Mouse (Mus musculus) heart, embryonic 11.5 days (tissue): ENCODE data around the gene Art1. TPM values are rescaled to one million over a fixed set of nuclear protein-coding genes. Genes with fewer than 3 reads are reported as not detected.
A peak's percentile ranks its signal among the peaks of the same experiment; 100 is the strongest.

ENCODE experiments used
- ATAC-seq: fragments of 200-750 bp; cut with Nextera tagmentation; replicated peaks from 2 replicates; pipeline ENCODE4 v1.8.0; 2017; ENCODE audit warnings: moderate library complexity; ENCODE audit not compliant: insufficient number of reproducible peaks, low FRiP score, low TSS enrichment
- H3K27ac ChIP-seq: fragments of 300-500 bp; sonication (generic); 2 replicates; pipeline ENCODE4 v1.5.1; 2014; ENCODE audit warnings: mild to moderate bottlenecking, low read depth, low read length
- H3K27me3 ChIP-seq: fragments of 300-500 bp; sonication (generic); 2 replicates; pipeline ENCODE4 v1.6.1; 2014; ENCODE audit warnings: mild to moderate bottlenecking, low read length, mixed read lengths; ENCODE audit not compliant: control insufficient read depth, insufficient read depth
- H3K36me3 ChIP-seq: fragments of 300-500 bp; sonication (generic); 2 replicates; pipeline ENCODE4 v1.6.1; 2014; ENCODE audit warnings: mild to moderate bottlenecking, low read length, moderate library complexity, mixed read lengths; ENCODE audit not compliant: control insufficient read depth, insufficient read depth
- H3K4me1 ChIP-seq: fragments of 300-500 bp; sonication (generic); 2 replicates; pipeline ENCODE4 v1.6.1; 2014; ENCODE audit warnings: low read length; ENCODE audit not compliant: control insufficient read depth, insufficient read depth
- H3K4me2 ChIP-seq: fragments of 300-500 bp; sonication (generic); 2 replicates; pipeline ENCODE4 v1.6.1; 2014; ENCODE audit warnings: mild to moderate bottlenecking, moderate library complexity
- H3K4me3 ChIP-seq: fragments of 300-500 bp; sonication (generic); 2 replicates; pipeline ENCODE4 v1.5.1; 2014; ENCODE audit warnings: low read depth, low read length
- H3K9ac ChIP-seq: fragments of 300-500 bp; sonication (generic); 2 replicates; pipeline ENCODE4 v1.6.1; 2014; ENCODE audit warnings: mild to moderate bottlenecking, low read depth, low read length, moderate library complexity
- H3K9me3 ChIP-seq: fragments of 300-500 bp; sonication (generic); replicated peaks from 2 replicates; pipeline ENCODE4 v1.6.1; 2016; ENCODE audit warnings: low read length; ENCODE audit not compliant: control insufficient read depth
- WGBS: fragments of 180-500 bp; shearing (Covaris S2); extraction: QIAGEN DNeasy Blood & Tissue Kit; methylation state at CpG from one replicate; pipeline ENCODE4 v1.1.7; 2014; ENCODE audit not compliant: insufficient replicate concordance; 5-methylcytosine and 5-hydroxymethylcytosine counted together
- polyA plus RNA-seq: library from polyadenylated mRNA; unstranded; fragments of >200 nt; fragmentation: Nextera tagmentation; extraction: Ambion mirVana; gene quantifications from 2 replicates; pipeline ENCODE4 v1.2.1, GENCODE M21; 2014

The Art1 gene
- 9.5 and 9.8 TPM in 2 replicates for polyA plus RNA-seq

DNA sequence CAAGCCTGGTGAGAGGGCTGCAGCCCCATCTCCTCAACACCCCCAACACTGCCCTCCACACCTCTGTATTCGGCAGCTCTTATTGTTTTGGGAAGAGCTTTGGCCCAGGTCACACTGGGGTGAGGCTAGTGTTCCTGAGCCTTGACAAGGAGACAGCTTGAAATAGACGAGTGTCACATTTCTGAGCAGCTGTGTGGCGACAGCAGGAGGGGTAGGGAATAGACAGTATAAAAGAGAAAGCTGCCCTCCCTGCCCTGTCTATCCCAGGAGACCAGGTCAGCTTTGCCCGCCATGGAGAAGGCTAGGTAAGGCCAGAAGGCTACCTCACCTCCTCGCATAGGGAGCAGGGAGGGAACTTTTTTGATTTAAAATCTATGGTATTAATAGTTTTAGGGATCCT, at the start of gene Art1:
Gene Art1 (plus strand): TSS at position 257 of the 400 bp plus-strand sequence.
- no peaks in the 10 kb centered on the region for H3K36me3 ChIP-seq
- H3K9me3 ChIP-seq: no peaks in the 10 kb centered on the region
- peak within 1 kb of the TSS; percentile 35; the same call in 1 of the 2 replicates for H3K4me3 ChIP-seq
- H3K27ac ChIP-seq: peak within 1 kb of the TSS; percentile 54; the same call in 1 of the 2 replicates
- peak within 1 kb of the TSS; percentile 74 for H3K4me2 ChIP-seq
- H3K9ac ChIP-seq: peak within 1 kb of the TSS; percentile 25; the same call in 1 of the 2 replicates
- H3K4me1 ChIP-seq: peaks cover 24% of the 10 kb centered on the region
- no peak for ATAC-seq
- no peaks in the 10 kb centered on the region for H3K27me3 ChIP-seq
- 47% methylated on average over 5 of the region's 5 CpGs for WGBS

DNA sequence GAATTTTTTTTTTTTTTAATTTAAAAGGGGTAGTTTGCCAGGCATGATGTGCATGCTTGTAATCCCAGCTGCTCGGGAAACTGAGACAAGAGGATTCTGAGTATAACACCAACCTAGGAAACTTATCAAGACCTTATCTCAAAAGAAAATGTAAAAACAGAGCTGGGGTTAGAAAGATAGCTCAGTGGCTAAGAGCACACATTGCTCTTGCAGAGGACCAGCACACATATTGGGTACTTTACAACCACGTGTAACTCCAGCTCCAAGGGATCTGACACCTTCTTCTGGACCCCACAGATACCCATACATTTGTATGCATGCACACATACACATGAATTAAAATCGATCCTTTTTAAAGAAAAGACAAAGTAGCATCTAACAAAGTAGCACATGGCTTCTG, 40.2 kb upstream of the Art1 start:
- Histone ChIP-seq H3K9ac (no peak overlapping the region), H3K9me3 (no peaks in the 10 kb centered on the region), H3K4me2 (no peak overlapping the region), H3K4me3 (no peak overlapping the region), H3K4me1 (peaks cover 11% of the 10 kb centered on the region), H3K27me3 (no peaks in the 10 kb centered on the region), H3K27ac (no peak overlapping the region), H3K36me3 (0 out of 2 replicates have a peak, but pooled peaks cover 2% of the 10 kb centered on the region)
- WGBS: 70% methylated on average over 3 of the region's 3 CpGs
- ATAC-seq: no peak

DNA sequence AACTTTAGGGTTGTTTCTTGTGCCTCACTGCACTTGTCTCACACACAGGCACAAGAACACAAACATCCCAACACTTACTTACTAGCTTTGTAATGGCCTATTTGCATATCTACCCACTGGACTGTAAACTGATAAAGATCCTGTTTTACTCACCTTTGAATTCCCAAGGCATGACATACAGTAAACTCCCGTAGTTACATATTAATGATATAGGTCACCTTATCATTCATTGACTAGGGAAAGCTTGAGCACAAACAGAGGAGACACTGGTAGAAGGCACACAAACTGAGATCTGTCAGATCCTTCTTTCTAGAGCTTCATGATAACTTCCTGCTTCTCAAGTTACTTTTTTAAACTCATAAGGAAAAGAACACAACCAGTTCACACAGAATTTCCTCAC, 39.3 kb upstream of the Art1 start:
- Histone ChIP-seq H3K27me3 (no peaks in the 10 kb centered on the region), H3K27ac (no peak overlapping the region), H3K9ac (no peak overlapping the region), H3K4me3 (no peak overlapping the region), H3K36me3 (0 out of 2 replicates have a peak, but pooled peaks cover 2% of the 10 kb centered on the region), H3K9me3 (no peaks in the 10 kb centered on the region), H3K4me2 (no peak overlapping the region), H3K4me1 (peaks cover 14% of the 10 kb centered on the region)
- 78% methylated on average over 1 of the region's 1 CpGs for WGBS
- no peak for ATAC-seq

DNA sequence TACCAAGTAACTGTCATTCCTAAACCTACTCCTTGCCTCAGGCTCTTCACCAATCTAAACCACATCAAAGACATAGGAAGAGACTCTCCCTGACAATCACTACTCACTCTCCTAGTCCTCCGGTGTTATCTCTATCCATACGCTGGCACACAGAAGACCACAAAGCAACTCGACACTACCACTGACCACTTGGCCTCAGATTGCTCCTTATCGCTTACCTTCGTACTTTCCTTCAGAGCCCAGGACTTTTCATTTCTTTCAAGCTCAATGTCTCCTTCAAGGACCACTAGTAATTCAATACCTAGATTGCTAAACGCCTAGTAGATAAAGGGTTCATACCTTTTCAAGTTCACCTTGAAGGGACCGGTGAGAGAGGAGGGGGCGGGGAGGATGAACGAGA, 37.7 kb upstream of the Art1 start:
- ATAC-seq: no peak
- no peaks in the 10 kb centered on the region for H3K9me3 ChIP-seq
- H3K4me1 ChIP-seq: peaks cover 14% of the 10 kb centered on the region
- WGBS: 51% methylated on average over 9 of the region's 9 CpGs
- no peak overlapping the region for H3K9ac ChIP-seq
- no peaks in the 10 kb centered on the region for H3K27me3 ChIP-seq
- peak overlapping the region; percentile 82 for H3K4me3 ChIP-seq
- 0 out of 2 replicates have a peak, but pooled peaks cover 2% of the 10 kb centered on the region for H3K36me3 ChIP-seq
- no peak overlapping the region for H3K27ac ChIP-seq
- H3K4me2 ChIP-seq: peak overlapping the region; percentile 87

DNA sequence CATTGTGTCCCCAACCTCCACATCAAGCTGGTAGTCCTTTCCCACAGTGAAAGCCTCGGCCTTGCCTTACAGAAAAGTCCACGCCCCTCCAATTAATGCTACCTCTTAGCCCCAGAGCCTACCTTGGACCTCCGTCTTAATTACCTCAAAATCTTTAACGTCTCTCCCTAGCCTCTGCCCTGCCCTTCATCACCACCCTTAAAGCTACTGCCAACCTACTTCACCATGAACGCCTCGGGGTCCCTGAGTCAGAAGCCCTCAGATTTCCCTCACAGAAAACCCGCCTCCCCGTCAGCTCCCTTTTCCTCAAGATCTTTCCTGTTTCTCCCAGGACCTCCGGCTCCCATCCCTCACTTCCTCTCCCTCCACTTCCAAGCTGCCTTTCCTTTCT, 36.9 kb upstream of the Art1 start:
- H3K4me2 ChIP-seq: peak overlapping the region; percentile 87
- ATAC-seq: 0 out of 2 replicates have a peak, but pooled peaks have one; percentile 6
- H3K27ac ChIP-seq: peak overlapping the region; percentile 74

DNA sequence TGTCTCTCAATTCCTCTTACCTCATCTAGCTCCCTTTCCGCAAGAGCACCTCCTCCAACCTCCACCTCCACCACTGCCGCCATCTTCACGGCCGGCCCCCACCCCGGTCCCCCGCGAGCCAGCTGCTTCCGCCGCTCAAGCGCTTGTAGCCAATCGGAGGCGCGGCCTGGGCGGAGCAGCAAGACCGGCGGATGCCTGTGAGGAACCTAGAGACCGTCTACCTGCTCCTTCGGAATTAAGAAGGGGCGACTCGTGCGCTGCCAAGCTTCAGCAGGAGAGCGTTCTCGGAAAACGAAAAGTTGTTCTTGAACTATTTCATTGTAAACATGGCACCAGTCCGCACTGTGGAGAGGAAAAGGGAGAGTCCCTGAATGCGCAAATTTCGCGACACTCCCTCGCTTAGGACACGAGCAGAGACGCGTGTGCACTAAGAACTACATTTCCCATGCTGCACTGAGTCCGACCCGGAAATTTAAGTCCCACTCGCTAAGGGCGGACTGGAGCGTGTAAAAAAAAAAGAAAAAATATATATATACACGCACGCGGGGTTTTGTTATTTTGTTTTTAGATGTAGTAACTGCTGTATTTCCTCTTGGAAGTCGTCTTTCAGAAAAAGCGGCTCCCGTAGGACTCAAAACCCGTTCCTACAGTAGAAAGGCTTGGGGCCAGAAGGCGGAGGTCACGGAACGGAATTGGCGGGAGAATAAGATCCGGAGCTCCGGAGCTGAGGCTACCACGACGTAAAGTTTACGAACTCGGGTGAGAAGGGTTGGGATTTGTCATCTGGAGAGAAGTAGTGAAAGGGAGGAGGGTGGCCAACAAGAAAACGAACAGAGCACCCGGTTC, 36.3 kb upstream of the Art1 start, which contains the start of the genes Rnf121, Xndc1 and Xntrpc:
Gene Rnf121 (minus strand): TSS at position 424 of the 846 bp plus-strand sequence.
Gene Xndc1 (plus strand): TSS at position 466 of the 846 bp plus-strand sequence.
Gene Xntrpc (plus strand): TSS at position 668 of the 846 bp plus-strand sequence.
- ATAC-seq: peak; percentile 96
- under 1% methylated on average over 56 of the region's 56 CpGs for WGBS
- no peaks in the 10 kb centered on the region for H3K9me3 ChIP-seq

More for the DNA sequence above, 36.9 kb upstream of the Art1 start:
- Histone ChIP-seq H3K9me3 (no peaks in the 10 kb centered on the region), H3K4me3 (peak overlapping the region; percentile 82), H3K4me1 (peaks cover 14% of the 10 kb centered on the region), H3K9ac (peak overlapping the region; percentile 86), H3K27me3 (no peaks in the 10 kb centered on the region), H3K36me3 (no peaks in the 10 kb centered on the region)
- whole genome bisulfite sequencing: 0% methylated on average over 9 of the region's 9 CpGs

DNA sequence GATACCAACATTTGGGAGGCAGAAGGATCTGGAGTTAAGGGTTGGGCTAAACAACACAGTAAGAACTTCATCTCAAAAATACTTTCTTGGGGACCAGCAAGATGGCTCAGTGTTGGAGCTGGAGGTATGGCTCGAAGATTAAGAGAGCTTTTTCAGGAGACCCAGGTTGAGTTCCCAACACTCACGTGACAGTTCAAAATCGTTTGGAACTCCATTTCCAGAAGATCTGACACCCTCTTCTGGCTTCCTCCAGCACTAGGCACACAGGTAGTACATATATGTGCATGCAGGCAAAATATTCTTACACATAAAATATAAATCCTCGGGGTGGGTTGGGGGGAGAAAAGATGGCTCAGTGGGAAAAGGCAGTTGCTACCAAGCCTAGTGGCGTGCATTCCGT, 35.2 kb upstream of the Art1 start:
- peak overlapping the region; percentile 82 for H3K4me3 ChIP-seq
- H3K36me3 ChIP-seq: no peaks in the 10 kb centered on the region
- peak overlapping the region; percentile 86 for H3K9ac ChIP-seq
- WGBS: 74% methylated on average over 6 of the region's 6 CpGs
- ATAC-seq: no peak
- H3K4me2 ChIP-seq: peak overlapping the region; percentile 87
- peaks cover 14% of the 10 kb centered on the region for H3K4me1 ChIP-seq
- H3K9me3 ChIP-seq: no peaks in the 10 kb centered on the region
- no peak overlapping the region for H3K27ac ChIP-seq
- H3K27me3 ChIP-seq: no peaks in the 10 kb centered on the region

More for the DNA sequence above, 36.3 kb upstream of the Art1 start, which contains the start of the genes Rnf121, Xndc1 and Xntrpc:
- H3K4me1 ChIP-seq: peaks cover 14% of the 10 kb centered on the region
- peak within 1 kb of the TSS; percentile 87 for H3K4me2 ChIP-seq
- H3K4me3 ChIP-seq: peak within 1 kb of the TSS; percentile 82
- peak within 1 kb of the TSS; percentile 74 for H3K27ac ChIP-seq
- no peaks in the 10 kb centered on the region for H3K27me3 ChIP-seq
- H3K36me3 ChIP-seq: no peaks in the 10 kb centered on the region
- peak within 1 kb of the TSS; percentile 86 for H3K9ac ChIP-seq

DNA sequence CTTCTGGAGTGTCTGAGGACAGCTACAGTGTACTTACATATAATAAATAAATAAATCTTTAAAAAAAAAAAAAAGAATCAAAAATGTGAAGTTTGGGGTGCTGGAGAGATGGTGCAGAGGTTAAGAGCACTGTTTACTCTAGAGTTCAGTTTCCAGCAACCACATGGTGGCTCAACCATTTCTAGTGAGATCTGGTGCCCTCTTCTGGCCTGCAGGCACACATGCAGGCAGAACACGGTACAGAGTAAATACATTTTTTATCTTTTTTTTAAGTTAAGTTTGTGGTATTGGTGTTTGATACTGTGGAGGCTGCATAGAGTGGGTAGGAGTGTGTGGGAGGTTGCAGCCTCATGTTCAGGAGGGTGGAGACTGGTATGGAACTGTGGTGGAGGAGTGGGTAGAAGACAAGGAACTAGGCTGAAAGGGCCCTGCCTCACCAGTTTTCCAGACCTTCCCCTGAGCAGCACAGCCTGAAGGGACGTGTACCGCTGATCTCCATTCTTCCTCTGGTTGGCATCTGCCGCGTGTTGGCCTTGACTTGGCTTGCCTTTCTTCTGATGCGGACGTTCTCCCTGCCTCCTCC, 24.7 kb upstream of the Art1 start:
- no peaks in the 10 kb centered on the region for H3K9me3 ChIP-seq
- H3K27ac ChIP-seq: no peak overlapping the region
- H3K4me2 ChIP-seq: no peak overlapping the region
- peaks cover 50% of the 10 kb centered on the region for H3K36me3 ChIP-seq
- no peaks in the 10 kb centered on the region for H3K27me3 ChIP-seq
- no peaks in the 10 kb centered on the region for H3K4me1 ChIP-seq
- H3K4me3 ChIP-seq: no peak overlapping the region
- H3K9ac ChIP-seq: no peak overlapping the region
- ATAC-seq: no peak
- WGBS: 81% methylated on average over 7 of the region's 7 CpGs
